Mouse (Mus musculus) neural tube, embryonic 14.5 days (tissue): ENCODE measurements at regions not wholly inside any gene's neighbourhood (a gene's known extent, or its start where the extent isn't known, plus 50 kb on each side); places are given as distances from the start of the nearest gene placed in this dataset.

Experiments
- ATAC-seq: fragments of 200-750 bp; cut with Nextera tagmentation; 2 replicates; pipeline ENCODE4 v1.8.0; 2017; ENCODE audit warnings: low read depth, mild to moderate bottlenecking, moderate TSS enrichment, moderate library complexity
- H3K27ac ChIP-seq: fragments of 300-500 bp; sonication (generic); 2 replicates; pipeline ENCODE4 v1.5.1; 2014; ENCODE audit warnings: low read depth, mild to moderate bottlenecking, control low read depth, low read length, moderate library complexity, mixed read lengths
- H3K27me3 ChIP-seq: fragments of 300-500 bp; sonication (generic); 2 replicates; pipeline ENCODE4 v1.6.1; 2014; ENCODE audit warnings: low read length; ENCODE audit not compliant: control insufficient read depth, insufficient read depth
- H3K36me3 ChIP-seq: fragments of 300-500 bp; sonication (generic); 2 replicates; pipeline ENCODE4 v1.6.1; 2014; ENCODE audit warnings: low read length, mixed read lengths; ENCODE audit not compliant: control insufficient read depth, insufficient read depth
- H3K4me1 ChIP-seq: fragments of 300-500 bp; sonication (generic); 2 replicates; pipeline ENCODE4 v1.6.1; 2014; ENCODE audit warnings: low read length; ENCODE audit not compliant: control insufficient read depth, insufficient read depth
- H3K4me2 ChIP-seq: fragments of 300-500 bp; sonication (generic); 2 replicates; pipeline ENCODE4 v1.6.1; 2014; ENCODE audit warnings: mild to moderate bottlenecking, low read depth, low read length, control low read depth
- H3K4me3 ChIP-seq: fragments of 300-500 bp; sonication (generic); 2 replicates; pipeline ENCODE4 v1.5.1; 2014; ENCODE audit warnings: low read depth, low read length, control low read depth, mixed read lengths
- H3K9ac ChIP-seq: fragments of 300-500 bp; sonication (generic); replicated peaks from 2 replicates; pipeline ENCODE4 v1.6.1; 2014; ENCODE audit warnings: low read depth, mild to moderate bottlenecking, control low read depth, low read length, mixed read lengths
- H3K9me3 ChIP-seq: fragments of 300-500 bp; sonication (generic); 2 replicates; pipeline ENCODE4 v1.6.1; 2016; ENCODE audit warnings: low read length; ENCODE audit not compliant: control insufficient read depth
- WGBS: fragments of 180-500 bp; shearing (Covaris S2); extraction: QIAGEN DNeasy Blood & Tissue Kit; methylation state at CpG from one replicate; pipeline ENCODE4 v1.1.7; 2014; 5-methylcytosine and 5-hydroxymethylcytosine counted together

- no peaks in the 10 kb centered on the region for H3K36me3 ChIP-seq
- no peak overlapping the region for H3K9ac ChIP-seq
- peaks cover 8% of the 10 kb centered on the region for H3K27me3 ChIP-seq
- no peak overlapping the region for H3K27ac ChIP-seq
- no peak for ATAC-seq
- 94% methylated on average over 4 of the region's 4 CpGs for WGBS
- no peaks in the 10 kb centered on the region for H3K9me3 ChIP-seq
- H3K4me3 ChIP-seq: no peak overlapping the region
- no peak overlapping the region for H3K4me2 ChIP-seq
- peaks cover 8% of the 10 kb centered on the region; the same call in 1 of the 2 replicates for H3K4me1 ChIP-seq
Observed at GRCm38 (mm10) chr16:29842071-29842470, 222.1 kb upstream of the Hes1 start.

DNA sequence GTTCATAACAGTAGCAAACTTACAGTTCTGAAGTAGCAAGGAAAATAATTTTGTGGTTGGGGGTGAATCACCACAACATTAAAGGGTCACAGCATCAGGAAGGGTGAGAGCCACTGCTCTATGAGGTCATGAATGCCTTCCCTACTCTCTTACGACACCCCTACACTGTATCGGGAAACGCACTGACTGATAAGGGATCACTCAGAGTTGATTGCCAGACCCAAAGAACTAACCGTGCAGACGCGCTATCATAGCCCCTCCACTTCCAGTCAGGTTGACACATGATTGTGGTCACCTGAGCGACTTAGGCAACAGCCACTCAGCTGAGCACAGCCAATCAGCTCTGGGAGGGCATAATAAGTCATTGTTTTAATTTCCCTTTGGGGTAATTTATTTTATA lies 220.7 kb upstream of the Hes1 start:
- no peak for ATAC-seq
- H3K9ac ChIP-seq: no peak overlapping the region
- H3K4me1 ChIP-seq: peaks cover 3% of the 10 kb centered on the region; the same call in 1 of the 2 replicates
- H3K27ac ChIP-seq: no peak overlapping the region
- peaks cover 8% of the 10 kb centered on the region for H3K27me3 ChIP-seq
- H3K4me3 ChIP-seq: no peak overlapping the region
- H3K9me3 ChIP-seq: no peaks in the 10 kb centered on the region
- WGBS: 80% methylated on average over 7 of the region's 7 CpGs
- H3K4me2 ChIP-seq: no peak overlapping the region
- no peaks in the 10 kb centered on the region for H3K36me3 ChIP-seq

GRCm38 (mm10) chr16:29844706-29845596 lies 219.2 kb upstream of the Hes1 start:
- ATAC-seq: no peak
- no peak overlapping the region for H3K4me2 ChIP-seq
- H3K9ac ChIP-seq: no peak overlapping the region
- WGBS: 22% methylated on average over 12 of the region's 12 CpGs
- H3K4me3 ChIP-seq: no peak overlapping the region
- peaks cover 8% of the 10 kb centered on the region for H3K27me3 ChIP-seq
- no peaks in the 10 kb centered on the region for H3K36me3 ChIP-seq
- H3K4me1 ChIP-seq: no peaks in the 10 kb centered on the region
- H3K27ac ChIP-seq: no peak overlapping the region
- H3K9me3 ChIP-seq: no peaks in the 10 kb centered on the region

- Histone ChIP-seq H3K9me3 (no peaks in the 10 kb centered on the region), H3K9ac (no peak overlapping the region), H3K27me3 (peaks cover 4% of the 10 kb centered on the region), H3K36me3 (no peaks in the 10 kb centered on the region), H3K27ac (no peak overlapping the region), H3K4me3 (no peak overlapping the region), H3K4me2 (no peak overlapping the region), H3K4me1 (no peaks in the 10 kb centered on the region)
- no peak for ATAC-seq
- WGBS: 51% methylated on average over 8 of the region's 8 CpGs
Observed at GRCm38 (mm10) chr16:29845597-29845986, 218.6 kb upstream of the Hes1 start.

DNA sequence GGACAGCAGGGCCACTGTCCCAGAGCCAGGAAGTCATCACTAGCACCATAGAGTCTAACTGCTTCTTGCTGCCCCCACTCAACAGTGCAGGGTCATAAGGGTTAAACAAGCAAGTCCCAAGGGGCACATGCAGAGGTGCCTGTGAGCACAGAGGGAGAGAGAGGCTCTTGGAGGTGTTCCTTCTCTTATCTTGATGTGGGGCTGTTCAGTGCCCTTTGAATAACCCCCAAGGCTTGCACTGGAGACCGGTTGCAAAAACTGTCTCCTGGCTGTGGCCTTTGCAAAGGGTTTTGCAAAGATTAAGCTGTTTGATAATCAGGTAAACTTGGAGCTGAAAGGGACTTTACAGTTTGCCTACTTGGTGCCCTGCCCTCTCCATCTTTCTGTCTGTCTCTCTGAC lies 217.1 kb upstream of the Hes1 start:
- ATAC-seq: no peak
- Histone ChIP-seq H3K9ac (no peak overlapping the region), H3K4me1 (no peaks in the 10 kb centered on the region), H3K9me3 (no peaks in the 10 kb centered on the region), H3K4me2 (no peak overlapping the region), H3K27me3 (no peaks in the 10 kb centered on the region; the same call in 1 of the 2 replicates), H3K4me3 (no peak overlapping the region), H3K36me3 (no peaks in the 10 kb centered on the region), H3K27ac (no peak overlapping the region)
- 48% methylated on average over 1 of the region's 1 CpGs for WGBS

DNA sequence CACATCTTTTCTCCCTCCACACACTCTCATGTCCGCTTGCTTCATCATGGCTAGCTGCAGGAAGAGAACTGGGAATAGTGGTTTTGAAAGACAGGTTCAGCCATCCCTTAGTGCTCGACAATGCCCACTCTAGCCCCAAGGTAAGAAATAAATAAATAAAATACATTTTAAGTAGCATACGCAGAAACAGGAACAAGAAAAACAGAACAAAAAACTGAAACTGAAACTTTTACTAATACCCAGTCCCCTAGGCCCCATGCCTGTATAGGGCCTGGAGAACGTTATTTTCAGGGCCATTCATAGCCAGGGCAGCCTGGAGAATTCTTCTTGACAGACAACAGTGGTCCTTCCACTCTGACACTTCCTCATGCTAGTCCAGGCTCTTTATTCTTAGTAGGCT lies 216.4 kb upstream of the Hes1 start:
- no peak overlapping the region for H3K27ac ChIP-seq
- no peaks in the 10 kb centered on the region for H3K4me1 ChIP-seq
- no peaks in the 10 kb centered on the region for H3K36me3 ChIP-seq
- no peak for ATAC-seq
- no peak overlapping the region for H3K9ac ChIP-seq
- no peak overlapping the region for H3K4me3 ChIP-seq
- H3K27me3 ChIP-seq: no peaks in the 10 kb centered on the region; the same call in 1 of the 2 replicates
- 87% methylated on average over 4 of the region's 4 CpGs for WGBS
- no peak overlapping the region for H3K4me2 ChIP-seq
- H3K9me3 ChIP-seq: no peaks in the 10 kb centered on the region

DNA sequence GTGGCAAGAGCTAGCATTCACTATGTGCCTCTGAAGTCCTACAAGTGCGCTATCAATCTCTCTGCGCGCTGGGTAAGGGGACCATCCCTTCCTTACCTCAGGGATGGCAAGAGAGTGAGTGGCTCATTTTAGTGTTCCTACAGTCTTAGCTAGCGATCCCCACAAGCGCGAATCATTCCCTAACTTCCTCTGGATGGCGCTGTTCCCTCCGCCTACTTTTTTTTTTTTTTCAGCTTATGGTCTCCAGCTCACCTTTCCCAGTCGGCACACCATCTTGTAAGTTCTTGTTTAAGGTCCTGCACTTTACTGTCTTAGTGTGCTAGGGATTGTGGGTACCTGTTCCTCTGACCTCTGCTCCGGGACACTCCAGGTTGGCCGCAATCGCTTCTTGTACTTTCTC lies 215.7 kb upstream of the Hes1 start:
- no peak overlapping the region for H3K4me3 ChIP-seq
- H3K27ac ChIP-seq: no peak overlapping the region
- no peak overlapping the region for H3K4me2 ChIP-seq
- 85% methylated on average over 12 of the region's 12 CpGs for WGBS
- no peaks in the 10 kb centered on the region; the same call in 1 of the 2 replicates for H3K27me3 ChIP-seq
- H3K36me3 ChIP-seq: no peaks in the 10 kb centered on the region
- no peaks in the 10 kb centered on the region for H3K9me3 ChIP-seq
- H3K4me1 ChIP-seq: no peaks in the 10 kb centered on the region
- ATAC-seq: no peak
- no peak overlapping the region for H3K9ac ChIP-seq

- Histone ChIP-seq H3K27me3 (no peaks in the 10 kb centered on the region; the same call in 1 of the 2 replicates), H3K27ac (no peak overlapping the region), H3K4me1 (no peaks in the 10 kb centered on the region), H3K9me3 (no peaks in the 10 kb centered on the region), H3K36me3 (no peaks in the 10 kb centered on the region), H3K4me3 (no peak overlapping the region), H3K4me2 (no peak overlapping the region), H3K9ac (no peak overlapping the region)
- ATAC-seq: no peak
- WGBS: 81% methylated on average over 7 of the region's 7 CpGs
Observed at GRCm38 (mm10) chr16:29849511-29849910, 214.7 kb upstream of the Hes1 start.

GRCm38 (mm10) chr16:29850616-29851015 lies 213.6 kb upstream of the Hes1 start:
- H3K36me3 ChIP-seq: no peaks in the 10 kb centered on the region
- ATAC-seq: no peak
- H3K9ac ChIP-seq: no peak overlapping the region
- no peaks in the 10 kb centered on the region for H3K27me3 ChIP-seq
- no peak overlapping the region for H3K4me2 ChIP-seq
- H3K27ac ChIP-seq: no peak overlapping the region
- WGBS: 47% methylated on average over 3 of the region's 3 CpGs
- no peak overlapping the region for H3K4me3 ChIP-seq
- no peaks in the 10 kb centered on the region for H3K9me3 ChIP-seq
- H3K4me1 ChIP-seq: no peaks in the 10 kb centered on the region
